Mouse (Mus musculus) adrenal gland, postnatal 36 days (tissue): Measurements from ENCODE around the gene Ltbp1. TPM values are rescaled to one million over a fixed set of nuclear protein-coding genes. Genes with fewer than 3 reads are reported as not detected.

Experiments used
- DNase-seq, 2 experiments: peaks; one replicate each; pipeline ENCODE4 v3.0.0; 2021; ENCODE audit warnings: mixed read lengths in 1 of 2
- total RNA-seq, 2 experiments: library from RNA; stranded (reverse); gene quantifications; 2 replicates each; pipeline ENCODE4 v1.2.3; 2021

The Ltbp1 gene
- total RNA-seq, 2 experiments from 2014 or later = 12.9 to 15.5 TPM

DNA sequence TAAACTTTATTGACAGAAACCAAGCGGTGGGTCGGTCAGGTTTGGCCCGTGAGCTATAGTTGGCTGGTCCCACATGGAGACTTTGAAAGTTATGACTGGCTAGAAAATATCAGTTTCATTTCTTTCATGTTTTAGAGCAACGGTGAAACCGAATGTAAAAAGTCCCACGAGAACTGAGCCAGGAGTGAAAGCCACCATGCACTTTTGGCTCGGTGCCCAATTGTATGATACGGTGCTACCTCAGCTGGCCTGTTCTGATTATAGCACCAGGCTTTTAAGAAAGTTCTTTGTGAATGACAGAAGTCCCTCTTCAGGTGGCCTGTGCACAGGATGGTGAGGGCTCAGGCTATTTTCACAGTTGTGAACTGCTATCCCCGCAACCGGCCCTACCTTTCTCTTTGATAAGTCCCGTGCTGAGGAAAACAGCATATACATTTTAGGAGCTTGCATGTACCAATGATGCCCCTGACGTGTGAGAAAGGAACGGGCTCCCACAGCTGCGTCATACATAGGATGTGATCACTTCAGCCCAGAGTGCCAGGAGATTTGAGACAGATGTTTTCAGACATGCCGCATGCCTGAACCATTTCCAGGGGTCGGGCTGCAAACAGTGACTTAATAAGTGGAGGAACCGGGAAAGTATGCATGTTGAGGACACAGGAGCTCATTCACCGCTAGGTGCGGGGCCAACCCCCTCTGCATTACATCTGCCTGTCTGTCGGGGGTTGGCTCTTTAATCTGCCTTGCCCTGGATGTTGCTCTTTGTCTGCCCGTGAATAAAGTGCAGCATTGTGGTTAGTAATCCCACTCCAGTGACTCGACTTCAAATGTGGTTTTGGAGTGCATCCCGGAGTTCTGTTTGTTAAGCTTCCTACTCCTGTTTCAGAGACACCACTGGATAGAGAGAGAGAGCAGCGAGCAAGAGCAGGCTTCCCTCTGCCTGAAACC lies 172.8 kb downstream of the Ltbp1 start:
- DNase-seq = no peak

DNA sequence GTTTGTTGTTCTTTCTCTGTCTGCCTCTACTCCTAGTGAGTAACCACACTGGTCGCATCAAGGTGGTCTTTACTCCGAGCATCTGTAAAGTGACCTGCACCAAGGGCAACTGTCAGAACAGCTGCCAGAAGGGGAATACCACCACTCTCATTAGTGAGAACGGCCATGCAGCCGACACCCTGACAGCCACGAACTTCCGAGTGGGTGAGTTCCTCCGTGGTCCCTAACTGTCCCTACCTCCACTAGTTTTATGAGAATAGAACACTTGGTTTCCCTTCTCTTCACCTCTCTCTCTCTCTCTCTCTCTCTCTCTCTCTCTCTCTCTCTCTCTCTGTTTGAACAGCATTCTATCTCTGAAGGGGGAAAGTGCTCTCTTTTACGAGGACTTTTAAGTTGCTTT lies 173.6 kb downstream of the Ltbp1 start:
- DNase-seq = no peak

DNA sequence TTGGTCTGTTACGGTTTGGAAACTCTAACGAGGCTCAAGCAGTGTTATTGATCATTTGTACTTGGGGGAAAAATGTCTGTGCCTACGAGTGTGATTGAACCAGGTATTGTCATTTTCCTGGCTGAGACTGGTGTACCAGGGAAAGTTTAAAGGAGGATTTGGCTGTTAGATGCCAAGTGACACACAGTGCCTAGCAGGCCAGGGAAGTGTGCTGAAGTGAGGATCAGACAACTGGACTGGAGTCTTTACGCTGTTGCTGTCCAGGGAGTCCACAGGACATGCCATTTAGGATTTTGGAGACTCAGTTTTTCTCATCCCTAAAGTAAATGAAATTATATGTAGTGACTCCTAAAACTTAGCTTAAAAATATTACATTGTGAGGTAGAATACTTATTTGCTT lies 174.9 kb downstream of the Ltbp1 start:
- DNase-seq = no peak

DNA sequence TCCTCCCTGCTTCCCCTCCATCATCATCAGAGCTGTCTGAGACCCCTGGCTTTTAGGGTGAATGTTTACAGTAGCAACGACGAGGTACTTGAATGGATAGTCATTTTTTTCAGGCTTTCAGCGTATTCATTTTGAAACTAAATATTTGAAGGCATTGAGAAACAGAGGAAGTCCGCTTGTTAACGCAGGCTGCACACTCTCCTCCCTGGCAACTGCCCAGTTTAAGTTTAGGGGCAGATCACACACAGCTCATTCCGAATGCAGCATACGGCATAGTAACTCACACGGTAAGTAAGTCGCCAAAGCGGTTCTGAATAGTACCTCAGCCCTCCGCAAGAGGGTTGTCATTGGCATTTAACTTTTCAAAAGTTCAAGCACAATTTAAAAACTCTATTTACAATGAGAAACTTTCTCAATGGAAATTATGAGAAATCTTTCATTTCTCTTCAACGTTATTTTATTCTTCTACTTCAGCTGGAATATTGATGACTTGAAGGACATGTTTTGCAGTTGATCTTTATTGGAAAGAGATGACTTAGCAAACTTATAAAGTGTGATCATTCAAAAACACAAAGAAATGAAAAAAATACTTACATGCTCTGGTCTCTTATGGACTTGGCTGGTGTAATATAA lies 175.7 kb downstream of the Ltbp1 start:
- DNase-seq = no peak

DNA sequence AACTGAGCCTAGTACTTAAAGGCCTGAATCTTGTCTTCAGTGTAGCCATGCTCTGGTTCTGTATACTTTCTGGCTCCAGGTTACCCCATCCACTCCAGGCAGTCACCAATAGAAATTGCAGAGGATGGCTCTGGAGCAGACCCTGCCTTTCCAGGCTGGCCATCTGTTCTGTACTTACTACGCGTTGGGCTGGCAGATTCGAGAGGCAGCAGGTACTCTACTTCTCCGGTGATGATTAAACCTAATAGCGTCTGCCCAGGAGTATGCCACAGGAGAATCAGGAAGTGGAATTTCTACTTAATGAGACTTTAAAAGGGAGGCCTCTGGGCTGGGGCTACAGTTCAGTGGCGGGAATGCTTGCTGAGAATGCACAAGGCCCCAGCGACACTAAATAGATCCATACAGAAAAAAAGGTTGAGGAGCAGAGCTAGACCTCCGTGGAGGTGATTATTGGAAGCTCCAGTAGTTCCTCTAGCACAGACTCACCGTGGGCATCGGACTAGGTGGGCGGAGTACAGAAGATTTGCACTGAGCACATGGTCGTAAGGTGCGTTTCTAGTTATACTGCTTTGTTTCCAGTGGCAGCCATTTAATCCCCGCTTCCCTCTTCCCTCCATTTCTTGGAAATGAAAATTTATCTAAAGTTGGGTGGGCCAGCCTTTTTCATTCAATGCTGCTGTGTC lies 177.1 kb downstream of the Ltbp1 start:
- DNase-seq = no peak

DNA sequence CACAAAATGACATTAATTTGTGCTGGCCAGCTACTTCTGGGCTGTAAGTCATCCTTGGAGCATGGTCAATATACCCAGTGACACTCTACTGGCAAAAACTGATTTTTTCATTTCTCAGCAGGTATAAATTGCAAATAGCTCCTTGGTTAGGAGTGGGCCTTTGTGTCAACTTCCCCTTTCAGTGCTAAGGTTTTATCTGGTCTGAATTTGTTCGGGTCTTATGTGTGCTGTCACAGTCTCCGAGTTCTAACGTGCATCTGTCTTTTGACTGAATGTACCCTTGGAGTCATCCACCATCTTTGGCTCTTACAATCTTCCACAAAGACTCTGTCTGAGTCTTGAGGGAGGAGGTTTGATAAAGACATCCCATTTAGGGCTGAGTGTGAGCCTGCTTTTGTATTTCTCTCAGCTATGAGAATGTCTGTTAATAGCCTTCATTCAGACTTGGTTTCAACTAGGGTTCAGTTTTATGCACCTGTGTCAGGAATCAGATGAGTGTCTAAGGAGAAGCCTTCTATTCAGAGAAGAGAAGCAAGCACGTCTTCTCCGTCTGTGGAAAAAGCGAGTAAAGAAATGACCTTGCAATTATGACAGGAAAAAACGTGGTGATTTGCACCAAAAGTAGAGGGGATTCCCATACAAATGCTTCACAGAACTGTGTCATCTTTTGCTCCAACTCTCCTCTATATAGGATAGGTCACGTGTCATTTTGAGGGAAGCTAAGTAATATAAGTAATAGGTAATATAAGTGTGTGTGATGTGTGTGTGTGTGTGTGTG lies 181.6 kb downstream of the Ltbp1 start:
- no peak for DNase-seq

DNA sequence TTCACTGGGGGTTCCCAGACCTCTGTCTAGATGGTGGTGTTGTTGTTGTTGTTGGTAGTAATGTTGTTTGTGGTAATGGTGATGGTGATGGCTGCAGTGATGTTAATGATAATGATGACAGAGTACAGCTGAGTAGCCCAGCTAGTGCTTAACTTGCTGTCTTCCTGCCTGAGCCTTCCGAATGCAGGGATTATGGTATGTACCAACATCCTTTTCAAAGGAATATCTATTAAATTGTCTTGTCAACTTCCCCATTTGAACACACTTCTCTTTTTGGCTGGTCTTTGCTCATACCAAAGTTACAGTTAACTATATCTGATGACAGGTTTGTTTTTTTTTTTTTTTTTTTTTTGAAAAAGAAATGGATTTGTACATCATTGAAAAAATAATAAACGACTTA lies 191.6 kb downstream of the Ltbp1 start:
- DNase-seq = no peak

DNA sequence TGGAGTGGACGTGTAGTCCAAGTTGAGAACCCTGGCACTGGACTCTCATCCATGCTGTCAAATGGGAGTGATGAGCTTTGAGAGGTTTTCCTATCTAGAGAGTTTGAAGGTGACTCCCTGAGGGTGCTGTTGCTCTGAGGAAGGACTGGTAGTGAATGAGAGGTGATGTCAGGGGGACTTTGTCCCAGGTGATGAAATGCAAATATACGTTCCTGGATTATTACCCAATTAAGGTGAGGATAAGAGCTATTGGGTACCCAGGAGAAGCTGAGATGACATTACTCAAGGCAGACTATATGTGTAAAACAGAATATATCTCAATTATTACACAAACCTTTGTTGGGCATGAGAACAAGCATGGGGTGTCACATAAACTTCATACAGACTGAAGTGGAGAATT lies 193.4 kb downstream of the Ltbp1 start:
- no peak for DNase-seq

DNA sequence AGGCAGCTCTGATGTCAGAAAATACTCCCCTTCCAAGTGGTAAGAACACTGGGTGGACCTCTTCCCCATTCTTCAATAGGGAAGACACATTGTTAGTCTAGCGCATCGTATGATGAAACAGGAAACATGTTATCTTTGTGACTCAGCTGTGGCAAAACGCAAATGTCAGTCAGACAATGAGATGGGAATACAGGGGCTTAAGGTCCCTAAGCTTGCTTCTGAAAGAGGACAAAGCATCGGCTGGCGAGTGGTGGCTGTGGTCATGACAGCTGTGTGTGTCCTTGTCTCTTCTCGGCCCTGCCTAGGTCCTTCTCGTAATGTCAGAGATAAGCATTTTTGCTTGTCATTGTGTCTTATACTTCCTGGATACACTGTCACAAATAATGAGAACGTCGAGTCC lies 194.3 kb downstream of the Ltbp1 start:
- peak; percentile 5 to 20 for DNase-seq

DNA sequence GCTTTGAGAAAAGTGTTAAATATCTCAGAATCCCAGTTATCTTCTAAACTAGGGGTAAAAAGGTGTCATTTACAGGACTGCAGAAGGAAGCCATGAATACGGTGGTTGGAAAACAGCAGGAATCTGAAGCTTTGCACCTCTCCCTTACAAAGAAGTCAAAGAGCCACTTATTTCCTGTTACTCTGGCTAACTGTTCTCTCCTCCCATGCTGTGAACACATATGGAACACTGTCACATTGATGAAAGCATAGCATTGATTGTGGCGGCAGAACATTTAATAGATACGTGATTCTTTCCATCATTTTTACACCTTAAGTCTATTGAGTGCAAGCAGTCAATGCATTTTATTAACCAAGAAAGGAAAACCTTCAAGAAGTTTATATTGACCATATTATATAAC lies 196.9 kb downstream of the Ltbp1 start:
- no peak for DNase-seq

DNA sequence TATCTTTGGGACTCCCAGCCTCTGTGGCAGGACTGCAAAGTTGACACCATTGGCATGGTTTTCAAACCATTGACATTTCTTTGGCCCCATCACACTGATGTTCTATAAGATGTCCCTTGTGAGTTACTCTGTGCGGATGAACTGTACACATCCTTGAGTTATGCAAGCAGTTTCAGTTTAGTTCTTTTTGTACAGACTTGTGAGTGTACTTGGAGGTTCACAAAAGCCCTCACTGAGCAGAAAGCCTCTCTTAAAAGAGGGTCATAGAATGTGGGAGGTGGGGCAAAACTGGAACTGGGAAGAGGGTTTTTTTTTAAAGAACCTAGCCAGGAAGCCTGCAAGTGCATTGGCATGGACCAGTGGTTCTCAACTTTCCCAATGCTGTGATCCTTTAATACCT lies 198.7 kb downstream of the Ltbp1 start:
- DNase-seq = no peak

DNA sequence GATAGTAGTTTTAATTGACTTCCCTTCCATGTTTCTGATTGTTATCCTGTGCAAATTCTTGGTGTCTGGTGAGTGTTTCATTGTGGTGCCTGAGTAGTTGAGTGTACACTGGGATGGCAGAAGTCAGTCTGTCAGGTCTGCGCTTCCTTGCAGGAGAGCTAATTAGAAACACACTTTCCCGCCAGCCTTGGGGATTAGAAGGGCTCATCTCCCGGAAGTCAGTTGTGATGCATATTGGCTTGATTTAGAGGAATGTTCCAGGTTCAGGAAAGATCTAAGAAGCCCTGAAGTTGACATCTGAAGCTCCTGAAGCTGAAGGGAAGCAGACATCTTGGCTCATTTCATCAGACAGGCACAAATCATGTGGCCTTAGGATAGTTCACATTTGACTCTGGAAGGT lies 200.9 kb downstream of the Ltbp1 start:
- DNase-seq = no peak

DNA sequence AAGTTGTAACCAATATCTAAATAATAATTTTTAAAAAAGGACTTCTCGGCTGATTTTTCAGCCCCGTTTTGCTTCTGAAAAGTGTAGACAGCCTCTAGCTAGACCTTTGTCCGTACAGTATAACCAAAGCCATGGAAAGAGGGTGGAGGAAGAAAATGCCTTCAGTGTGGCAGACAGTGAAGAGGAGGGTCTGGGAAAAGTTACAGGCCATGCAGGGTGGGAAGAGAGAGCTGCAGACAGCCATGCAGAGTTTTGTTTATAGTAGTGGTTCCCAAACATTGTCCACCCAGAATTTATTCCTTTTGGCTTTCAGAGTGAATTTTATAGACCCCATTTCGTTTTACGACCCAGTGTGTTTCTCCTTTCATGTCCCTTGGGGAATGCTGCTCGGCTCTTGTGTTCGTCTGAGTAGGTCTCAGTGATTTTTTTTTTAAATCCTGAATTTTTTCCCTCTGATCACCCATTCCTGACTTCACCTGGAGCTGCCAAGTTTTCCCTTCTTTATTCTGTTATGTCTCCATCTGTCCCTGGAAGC lies 202.9 kb downstream of the Ltbp1 start:
- no peak for DNase-seq

DNA sequence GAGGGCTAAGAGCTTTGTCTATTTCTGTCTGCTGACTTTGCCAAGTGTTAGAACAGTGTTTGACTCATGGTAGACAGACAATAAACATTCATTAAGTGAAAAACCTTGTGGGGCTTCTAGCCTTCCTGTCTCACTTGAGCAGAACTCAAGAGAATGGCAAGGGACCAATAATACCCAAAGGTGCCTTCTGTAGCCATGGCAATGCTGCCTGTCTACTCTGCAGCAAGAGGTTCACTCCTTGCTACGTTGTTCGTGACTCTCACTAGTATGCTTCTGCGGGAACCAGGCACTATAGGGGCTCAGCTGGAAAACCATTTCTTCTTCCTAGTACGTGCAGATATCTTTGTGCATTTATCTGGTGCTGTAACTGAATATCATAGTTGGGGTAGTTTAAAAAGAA lies 205.2 kb downstream of the Ltbp1 start:
- DNase-seq = no peak

DNA sequence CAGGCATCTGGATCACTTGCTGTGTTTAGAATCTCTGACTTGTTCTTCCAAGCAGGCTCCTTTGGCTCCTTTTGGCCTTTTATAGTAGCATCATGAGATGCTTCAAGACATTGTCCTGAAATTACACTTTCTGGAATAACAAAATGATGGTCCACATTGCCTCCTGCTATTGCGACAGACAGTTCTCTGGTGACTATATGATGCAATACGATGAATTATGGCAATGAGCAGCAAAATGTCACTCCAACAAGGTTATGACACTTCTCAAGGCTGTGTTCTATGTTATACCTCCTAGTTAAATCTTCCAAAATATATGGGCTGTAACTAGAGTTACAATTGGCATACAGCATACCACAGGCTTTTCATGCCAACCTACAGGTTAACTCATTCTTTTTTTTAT lies 211.0 kb downstream of the Ltbp1 start:
- DNase-seq = no peak

DNA sequence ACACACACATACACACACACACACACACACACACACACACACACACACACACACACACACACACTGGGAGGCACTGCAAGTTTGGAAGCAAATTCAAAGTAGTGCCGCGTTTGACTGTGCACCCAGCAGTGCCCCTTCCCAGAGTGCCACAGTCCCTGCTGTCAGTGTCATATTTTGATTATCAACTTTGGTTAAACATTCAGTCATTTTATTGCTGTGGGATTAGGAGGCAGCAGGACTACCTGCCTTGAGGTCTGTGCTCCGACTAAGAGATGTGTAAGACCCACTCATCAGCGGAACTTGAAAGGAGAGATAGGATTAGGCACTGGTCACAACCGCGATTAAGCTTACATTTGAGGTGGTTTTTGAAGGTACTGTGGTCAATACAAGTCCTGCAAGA lies 213.3 kb downstream of the Ltbp1 start:
- no peak for DNase-seq

DNA sequence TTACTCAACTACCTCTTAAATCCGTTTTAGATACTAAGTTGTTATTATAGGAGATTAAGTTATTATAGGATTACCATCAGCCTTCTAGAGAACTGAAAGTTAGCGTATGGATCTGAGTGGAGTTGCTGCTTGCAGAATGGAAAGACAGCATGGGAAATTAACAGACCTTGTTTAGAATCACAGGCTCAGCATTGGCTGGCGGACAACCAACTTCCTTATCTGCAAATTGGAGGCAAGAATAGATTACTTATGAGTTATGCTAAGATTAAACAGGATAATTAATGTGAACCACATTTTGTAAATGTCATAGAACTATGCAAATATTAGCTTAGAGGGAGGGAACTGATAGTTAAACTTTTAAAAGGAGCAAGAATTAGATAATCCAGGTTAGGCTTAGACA lies 223.0 kb downstream of the Ltbp1 start:
- no peak for DNase-seq

DNA sequence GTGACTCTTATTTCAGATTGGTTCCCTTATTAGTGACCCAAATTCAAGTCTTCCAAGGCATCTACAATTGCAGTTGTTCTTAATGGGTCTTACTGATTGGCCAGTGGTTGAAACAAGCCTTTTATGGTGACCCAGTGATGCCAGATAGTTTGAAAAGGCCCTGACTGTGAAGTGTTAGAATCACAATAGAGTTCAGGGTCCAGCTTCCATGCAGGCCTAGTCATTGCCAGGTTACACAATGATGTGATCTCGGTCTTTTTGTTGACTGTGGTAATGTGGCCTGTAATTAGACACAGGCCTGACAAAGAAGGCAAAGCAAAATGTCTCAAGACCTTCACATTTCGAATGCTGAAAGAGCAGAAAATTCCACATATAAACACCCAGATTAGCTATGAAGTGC lies 227.8 kb downstream of the Ltbp1 start:
- no peak for DNase-seq

DNA sequence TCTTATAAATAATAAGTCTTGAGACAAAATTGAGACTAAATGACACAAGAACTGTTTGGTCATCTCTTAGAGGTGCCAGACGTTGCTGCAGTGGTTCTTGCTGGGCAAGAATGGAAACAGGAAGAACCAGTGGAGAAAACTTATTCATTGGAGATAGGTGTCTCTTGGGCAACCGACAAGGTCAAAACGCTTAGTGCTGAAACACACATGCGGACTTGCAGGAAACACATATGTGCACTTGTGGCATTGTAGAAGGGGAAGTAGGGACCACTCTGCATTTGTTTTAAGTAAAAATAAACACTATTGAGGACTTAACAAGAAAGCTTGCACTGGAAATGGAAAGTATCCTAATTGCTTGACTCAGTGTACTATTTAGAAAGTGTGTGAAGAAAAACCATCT lies 228.6 kb downstream of the Ltbp1 start:
- no peak for DNase-seq

DNA sequence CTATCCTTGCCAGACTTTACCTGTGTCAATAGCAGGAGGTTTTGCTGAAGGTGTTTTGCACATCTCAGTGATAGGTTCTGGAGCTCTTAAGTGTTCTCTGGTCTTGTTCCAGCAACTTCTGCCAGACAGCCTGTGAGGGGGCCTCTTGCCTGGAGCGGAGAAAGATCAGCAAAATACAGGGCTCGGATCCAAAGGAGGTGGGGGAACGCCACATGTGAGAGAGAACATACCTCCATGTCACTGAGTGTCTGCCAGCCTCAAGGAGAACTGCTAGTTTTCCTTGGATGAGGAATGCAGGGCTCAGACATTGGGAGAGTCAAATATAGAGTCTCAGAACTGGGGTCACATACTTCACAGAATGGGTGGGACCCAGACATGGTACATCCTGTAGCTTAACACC lies 230.4 kb downstream of the Ltbp1 start:
- DNase-seq = no peak

DNA sequence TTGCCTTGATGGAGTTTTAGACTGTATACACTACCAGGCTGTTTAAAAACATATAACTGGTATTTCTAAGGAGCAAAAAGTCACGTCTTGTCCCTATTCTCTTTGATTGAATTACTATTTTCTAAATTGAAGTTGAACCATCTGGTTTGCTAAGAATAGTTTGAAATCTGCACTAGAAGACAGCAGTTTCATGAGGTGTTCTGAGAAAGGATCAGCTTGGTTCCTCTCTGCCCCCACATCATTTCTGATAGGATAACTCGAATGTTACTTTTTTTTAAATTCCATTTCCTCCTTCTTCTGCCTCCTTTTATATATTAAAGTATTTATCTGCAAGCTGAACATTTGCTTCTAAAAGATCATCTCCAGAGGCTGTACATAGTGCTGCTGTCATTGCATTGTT lies 231.2 kb downstream of the Ltbp1 start:
- no peak for DNase-seq

DNA sequence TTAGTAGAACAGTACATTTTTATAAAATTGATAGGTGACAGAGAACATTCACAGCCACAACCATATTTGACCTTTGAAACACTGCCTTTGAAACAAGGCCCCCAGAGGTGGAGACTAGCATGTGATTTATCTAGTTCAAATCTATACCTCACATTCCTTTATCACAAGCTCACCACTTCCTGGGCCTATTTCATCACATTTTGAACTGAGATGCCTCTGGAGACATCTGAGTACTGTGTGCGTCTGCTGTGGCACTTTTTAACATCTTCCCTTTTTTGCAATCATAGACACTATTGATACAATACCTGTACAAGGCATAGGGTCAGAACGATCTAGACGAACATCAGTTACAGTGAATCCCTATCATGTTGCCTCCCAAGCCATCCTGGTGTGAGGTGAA lies 232.1 kb downstream of the Ltbp1 start:
- DNase-seq = no peak
